Mouse (Mus musculus): ENCODE results near the gene Platr25.
"Not testable (repeated sequence)": the region's sequence is repeated elsewhere in the genome, so short reads cannot be mapped to it uniquely, and the experiment has no call there.

GRCm38 (mm10) chr13:62785199-62786134 lies 25.0 kb upstream of the Platr25 start, which contains the start of gene Gm5141:
- not testable (repeated sequence) for TF ChIP-seq POLR2A (IDR thresholded peaks at IDR 0.05; ENCODE audit: extremely low read depth, insufficient read depth, low read length); CTCF (IDR thresholded peaks at IDR 0.05; ENCODE audit: low read depth, low read length)

All from liver, adult 2 months (tissue).